Mouse (Mus musculus) heart, postnatal 36 days (tissue): ENCODE data around the gene Spock1. TPM values are rescaled to one million over a fixed set of nuclear protein-coding genes. Genes with fewer than 3 reads are reported as not detected.

Source experiments
- DNase-seq, 2 experiments: peaks; one replicate each; pipeline ENCODE4 v3.0.0; 2021 to 2022
- intact Hi-C: fragments of 180-260 bp; cut with DNase I; formaldehyde crosslinking; loops from one replicate; pipeline ENCODE4 v1.15.1; 2025
- total RNA-seq, 2 experiments: library from RNA; stranded (reverse); gene quantifications; 2 replicates each; pipeline ENCODE4 v1.2.3; 2021

Spock1 gene
- total RNA-seq, 2 experiments from 2014 or later = 0.08 to 0.17 TPM

GRCm38 (mm10) chr13:57867586-57867985 lies 40.5 kb downstream of the Spock1 start:
- intact Hi-C loops = no loop called here
- DNase-seq = no peak

- intact Hi-C loops = no loop called here
These were observed 43.1 kb downstream of the Spock1 start for GRCm38 (mm10) chr13:57865029-57865428.

DNA sequence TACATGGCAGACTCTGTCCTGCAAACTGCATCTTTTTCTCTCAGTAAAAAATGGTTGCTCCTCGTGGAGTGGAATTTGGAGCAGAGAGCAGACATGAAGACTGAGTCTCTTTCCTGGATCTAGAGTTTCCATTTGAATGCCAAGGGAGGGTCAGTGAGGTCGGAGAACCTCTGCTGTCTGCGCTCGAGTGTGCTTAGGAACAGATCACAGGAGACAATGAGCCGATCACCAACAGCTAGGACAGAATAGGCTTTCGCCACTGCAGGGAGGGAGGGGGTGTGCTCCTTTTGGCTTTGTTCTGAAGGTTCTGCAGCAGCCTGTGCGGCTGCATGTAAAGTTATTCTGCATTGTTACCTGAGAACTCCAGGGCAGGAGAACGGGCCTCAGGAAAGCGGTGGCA lies 49.6 kb downstream of the Spock1 start:
- intact Hi-C loops = no loop called here

More at GRCm38 (mm10) chr13:57865029-57865428, 43.1 kb downstream of the Spock1 start:
- no peak for DNase-seq

DNA sequence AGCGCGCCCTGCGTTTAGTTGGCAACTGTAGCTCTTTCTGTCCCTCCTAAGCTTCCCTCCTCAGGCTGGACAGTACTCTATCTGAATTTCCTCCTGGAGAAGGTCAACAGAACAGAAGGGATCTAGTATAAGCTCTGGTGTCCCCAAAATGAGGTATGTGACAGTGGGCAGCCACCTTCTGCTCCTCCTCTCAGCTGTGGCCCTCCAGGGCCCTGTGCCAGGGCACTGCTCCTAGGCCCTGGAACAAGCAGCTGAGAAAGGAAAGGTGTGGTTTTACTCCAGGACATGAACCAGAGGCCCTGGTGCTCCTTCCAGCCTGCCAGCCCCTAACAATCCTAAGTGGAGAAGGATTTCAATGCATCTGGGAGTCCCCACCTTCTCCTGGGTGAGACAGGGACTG lies 51.1 kb downstream of the Spock1 start:
- intact Hi-C loops = no loop called here
- DNase-seq = no peak

More for the DNA sequence above, 49.6 kb downstream of the Spock1 start:
- DNase-seq = no peak

DNA sequence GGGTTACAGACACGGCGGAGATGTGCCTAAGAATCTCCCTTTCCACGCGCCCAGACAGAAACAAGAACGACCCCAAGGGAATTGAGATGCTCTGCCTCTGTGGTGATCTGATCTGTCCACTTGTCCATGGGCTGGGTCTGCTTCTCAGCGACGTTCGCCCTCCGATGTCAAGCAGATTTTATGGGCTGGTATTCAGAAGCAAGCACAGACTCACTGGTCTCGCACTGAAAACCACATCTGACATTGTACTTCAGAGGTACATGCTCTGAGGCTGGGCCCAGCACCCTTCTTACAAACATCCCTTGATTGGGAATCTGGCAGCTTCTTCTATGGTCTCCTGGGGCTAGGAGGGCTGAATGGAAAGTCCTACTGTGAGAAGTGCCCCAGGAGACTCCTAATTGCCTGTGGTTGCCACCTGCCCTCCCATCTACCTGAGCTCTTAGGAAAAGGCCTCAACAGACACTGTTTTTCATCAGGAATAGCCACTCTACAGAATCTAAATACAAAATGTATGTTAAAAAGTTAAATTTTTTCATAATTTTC lies 51.8 kb downstream of the Spock1 start:
- no peak for DNase-seq
- intact Hi-C loops = no loop called here

DNA sequence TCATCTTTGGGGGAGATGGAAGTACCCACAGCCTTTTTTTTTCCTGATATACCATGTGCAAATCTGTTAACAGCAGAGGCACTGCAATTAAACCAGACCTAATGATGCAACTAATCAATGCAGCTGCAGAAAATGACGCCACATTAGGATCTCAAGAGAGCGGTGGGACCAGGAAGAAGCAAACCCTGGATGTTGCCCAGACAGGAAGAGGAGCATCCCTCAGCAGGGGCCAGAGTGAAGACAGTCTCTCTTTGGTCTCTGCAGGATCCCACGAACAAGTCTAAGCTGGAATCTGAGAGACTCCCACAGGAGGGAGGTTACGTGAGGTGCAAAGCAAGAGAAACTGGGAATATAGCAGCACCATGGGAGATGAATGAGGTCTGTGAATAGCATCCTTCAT lies 52.4 kb downstream of the Spock1 start:
- intact Hi-C loops = no loop called here
- no peak for DNase-seq

GRCm38 (mm10) chr13:57854416-57854815 lies 53.7 kb downstream of the Spock1 start:
- intact Hi-C loops = no loop called here
- DNase-seq = no peak

DNA sequence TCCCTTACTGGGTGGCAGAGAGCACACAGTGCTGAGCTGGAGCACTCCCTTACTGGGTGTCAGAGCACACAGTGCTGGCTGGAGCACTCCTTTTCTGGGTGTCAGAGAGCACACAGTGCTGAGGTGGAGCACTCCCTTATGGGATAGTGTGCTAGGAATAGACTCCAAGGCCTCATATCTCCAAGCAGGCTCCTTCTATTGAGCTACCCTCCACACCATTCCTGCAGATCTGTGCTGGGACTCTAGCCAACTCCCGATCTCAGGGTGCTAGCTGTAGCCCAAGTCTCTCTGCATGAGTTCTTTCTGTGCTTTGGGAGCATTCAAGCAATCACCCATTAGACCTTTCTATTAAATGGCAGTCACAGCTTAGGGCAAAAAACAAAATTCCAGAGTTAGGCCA lies 54.5 kb downstream of the Spock1 start:
- intact Hi-C loops = no loop called here
- no peak for DNase-seq

- DNase-seq = no peak
- intact Hi-C loops = no loop called here
These were observed 55.0 kb downstream of the Spock1 start for GRCm38 (mm10) chr13:57853156-57853555.

DNA sequence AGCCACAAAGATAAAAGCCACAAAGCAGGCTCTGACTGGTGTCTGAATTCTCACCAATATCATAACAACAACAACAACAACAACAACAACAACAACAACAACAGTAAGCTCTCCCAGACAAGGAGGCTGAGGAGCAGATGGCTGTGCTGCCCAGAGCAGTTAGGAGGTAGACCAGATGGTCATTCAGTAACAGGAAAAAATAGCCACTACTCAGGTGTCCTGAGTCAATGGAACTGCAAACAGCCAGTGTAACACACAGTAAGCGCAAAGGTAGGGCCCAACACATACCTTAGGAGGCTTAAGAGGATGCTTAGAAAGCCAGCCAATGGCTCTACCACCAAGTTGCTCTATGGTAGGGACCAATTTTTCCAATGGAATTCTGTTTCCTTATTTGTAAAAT lies 59.2 kb downstream of the Spock1 start:
- intact Hi-C loops = no loop called here
- no peak for DNase-seq

GRCm38 (mm10) chr13:57847101-57847500 lies 61.0 kb downstream of the Spock1 start:
- intact Hi-C loops = no loop called here
- peak; percentile 7 to 14 for DNase-seq

DNA sequence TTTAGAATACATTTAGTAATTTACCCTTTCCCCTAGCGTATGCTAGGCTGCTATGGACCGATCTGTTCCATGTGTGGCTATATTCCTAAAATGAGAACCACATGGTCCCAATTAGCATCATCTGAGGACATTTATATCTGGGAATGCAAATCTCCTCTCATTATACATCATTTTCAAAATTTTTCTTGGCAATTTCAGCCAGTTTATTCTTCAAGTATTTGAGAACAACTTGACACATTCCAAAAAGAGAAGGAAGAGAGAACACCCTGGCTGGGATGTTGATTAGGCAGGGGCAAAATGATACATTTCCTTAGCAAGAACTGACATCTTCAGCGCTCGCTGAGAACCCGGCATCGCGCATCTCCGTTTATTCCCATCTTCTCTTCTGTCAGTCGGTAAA lies 61.7 kb downstream of the Spock1 start:
- no peak for DNase-seq
- intact Hi-C loops = no loop called here

GRCm38 (mm10) chr13:57841141-57841848 lies 66.8 kb downstream of the Spock1 start:
- intact Hi-C loops = no loop called here

GRCm38 (mm10) chr13:57837691-57838437 lies 70.3 kb downstream of the Spock1 start:
- no peak for DNase-seq

More at GRCm38 (mm10) chr13:57841141-57841848, 66.8 kb downstream of the Spock1 start:
- DNase-seq = no peak

DNA sequence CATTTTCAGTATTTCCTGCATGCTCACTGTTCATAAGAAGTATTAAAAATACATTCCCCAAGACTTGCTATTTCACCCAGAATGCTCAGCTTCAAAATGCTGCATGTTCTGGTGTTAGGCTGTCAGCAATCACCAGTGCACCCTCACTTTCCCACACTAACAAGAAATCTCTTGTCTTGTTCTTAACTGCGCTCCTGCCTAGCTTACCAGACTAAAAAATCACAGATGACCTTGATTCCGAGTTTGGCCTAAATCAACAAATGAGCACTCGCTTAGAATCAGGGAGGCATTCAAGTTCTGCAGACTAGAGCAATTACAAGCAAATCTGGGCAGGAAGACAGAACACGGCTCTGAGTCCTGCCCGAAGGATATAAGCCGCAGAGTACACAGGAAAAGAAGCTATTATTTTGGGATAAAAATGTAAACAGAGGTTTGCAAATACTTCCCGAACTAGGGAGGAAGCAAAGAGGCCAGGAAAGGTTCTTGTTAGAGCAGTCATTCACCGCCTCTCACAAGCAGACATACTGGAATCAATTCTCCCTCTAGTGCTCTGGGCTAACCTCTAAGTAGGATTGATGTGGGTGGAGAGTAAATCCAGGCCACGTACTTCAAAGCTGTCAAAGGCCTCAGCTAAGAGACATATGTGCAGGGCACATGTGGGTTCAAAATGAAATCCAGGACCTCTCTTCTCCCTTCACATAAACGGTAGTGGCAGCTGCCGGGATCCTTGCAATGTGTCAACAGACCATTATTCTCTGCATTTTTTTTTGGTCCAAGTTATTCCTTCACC lies 76.6 kb downstream of the Spock1 start:
- intact Hi-C loops = no loop called here
- DNase-seq = no peak

More at GRCm38 (mm10) chr13:57837691-57838437, 70.3 kb downstream of the Spock1 start:
- intact Hi-C loops = no loop called here

DNA sequence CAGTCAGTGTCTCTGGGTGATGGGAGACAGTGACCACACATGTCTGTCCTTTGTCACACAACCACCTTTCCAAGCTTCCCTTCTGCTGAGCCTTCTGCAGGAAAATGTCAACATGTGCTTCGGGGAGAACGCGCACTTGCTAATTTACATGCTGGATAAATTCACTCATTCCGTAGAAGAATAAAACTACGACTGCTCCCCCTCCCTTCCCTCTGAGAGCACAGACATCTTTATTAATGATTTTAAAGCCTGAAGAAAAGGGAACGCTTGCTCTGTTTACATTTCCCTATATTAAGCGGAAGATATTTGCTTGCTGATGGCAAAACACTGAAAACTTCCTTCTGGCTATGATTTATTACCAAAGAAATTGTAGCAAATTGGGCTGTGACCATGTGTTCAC lies 77.2 kb downstream of the Spock1 start:
- no peak for DNase-seq
- intact Hi-C loops = no loop called here

DNA sequence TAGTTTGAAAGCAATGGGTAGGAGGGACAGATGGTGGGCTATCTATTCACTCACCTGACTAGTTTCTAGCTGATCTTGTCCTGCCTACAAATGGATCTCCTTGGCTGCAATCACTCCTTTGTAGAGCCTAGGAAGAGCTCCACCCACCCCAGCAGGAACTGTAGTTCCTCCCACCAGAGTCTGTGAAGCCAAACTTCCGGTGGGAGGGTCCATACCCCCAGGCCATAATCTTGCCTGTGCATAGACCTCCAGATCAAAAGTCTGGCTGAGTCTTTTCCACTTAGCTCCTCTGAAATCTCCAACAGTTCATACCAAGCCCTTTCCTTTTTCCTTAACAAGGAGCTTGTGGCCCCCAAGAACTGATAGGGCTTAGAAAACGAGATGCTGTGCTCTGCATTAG lies 78.0 kb downstream of the Spock1 start:
- intact Hi-C loops = no loop called here
- no peak for DNase-seq

- DNase-seq = no peak
- intact Hi-C loops = no loop called here
These were observed 91.9 kb downstream of the Spock1 start for GRCm38 (mm10) chr13:57816276-57816675.

- intact Hi-C loops = no loop called here
- no peak for DNase-seq
These were observed 95.5 kb downstream of the Spock1 start for GRCm38 (mm10) chr13:57812643-57813042.

DNA sequence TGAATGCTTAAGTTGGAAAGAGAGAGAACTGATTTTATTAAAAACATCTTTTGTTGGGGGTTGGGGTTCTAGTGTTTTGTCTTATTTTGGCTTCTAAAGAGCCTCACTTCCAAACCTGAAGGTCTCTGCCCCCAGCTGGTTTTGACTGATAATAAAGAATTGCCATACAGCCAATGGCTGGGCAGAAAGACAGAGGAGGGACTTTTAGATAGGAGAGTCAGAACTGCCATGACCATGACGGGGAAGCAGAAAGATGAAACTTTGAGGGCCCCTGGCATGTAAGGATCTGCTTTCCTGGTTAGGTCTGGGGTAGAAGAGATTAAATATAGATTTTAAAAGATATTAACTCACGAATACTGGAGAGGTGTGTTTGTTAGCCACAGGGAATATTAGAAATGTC lies 96.9 kb downstream of the Spock1 start:
- DNase-seq = no peak
- intact Hi-C loops = no loop called here

GRCm38 (mm10) chr13:57810816-57811215 lies 97.3 kb downstream of the Spock1 start:
- intact Hi-C loops = no loop called here
- DNase-seq = no peak
